Mouse (Mus musculus) gastrocnemius, postnatal 36 days (tissue): ENCODE measurements at regions not wholly inside any gene's neighbourhood (a gene's known extent, or its start where the extent isn't known, plus 50 kb on each side); places are given as distances from the start of the nearest gene placed in this dataset.

ENCODE experiments used
- DNase-seq, 2 experiments: peaks; one replicate each; pipeline ENCODE4 v3.0.0; 2022
- intact Hi-C: fragments of 180-260 bp; cut with DNase I; formaldehyde crosslinking; loops from one replicate; pipeline ENCODE4 v1.15.1; 2025

GRCm38 (mm10) chr13:107167856-107168598, 146.1 kb upstream of the Kif2a start:
- no peak for DNase-seq
- intact Hi-C loops, result no loop called here

- intact Hi-C loops, result no loop called here
- no peak for DNase-seq
These were observed 129.6 kb upstream of the Kif2a start for GRCm38 (mm10) chr13:107151548-107151947.

GRCm38 (mm10) chr13:107141209-107141608, 119.3 kb upstream of the Kif2a start:
- DNase-seq, result no peak
- intact Hi-C loops, result no loop called here

GRCm38 (mm10) chr13:107134125-107134524, 112.2 kb upstream of the Kif2a start:
- intact Hi-C loops, result no loop called here
- DNase-seq, result no peak

- intact Hi-C loops, result no loop called here
- no peak for DNase-seq
These were observed 104.7 kb upstream of the Kif2a start for GRCm38 (mm10) chr13:107126636-107127035.

- intact Hi-C loops, result no loop called here
- DNase-seq, result no peak
These were observed 102.3 kb upstream of the Kif2a start for GRCm38 (mm10) chr13:107124130-107124668.

GRCm38 (mm10) chr13:107113949-107114690, 92.2 kb upstream of the Kif2a start:
- peak; percentile 67 to 73 for DNase-seq
- intact Hi-C loops, result loop anchor here (5.0 kb wide), 1 partner anchor 1038 kb away; no protein-coding TSS in a partner anchor

- DNase-seq, result no peak
- intact Hi-C loops, result loop anchor here (10.0 kb wide), 1 partner anchor 173 kb away; the partner anchor contains the start of gene Ipo11
These were observed 86.1 kb upstream of the Kif2a start for GRCm38 (mm10) chr13:107108045-107108444.

- intact Hi-C loops, result loop anchor here (10.0 kb wide), 1 partner anchor 173 kb away; the partner anchor contains the start of gene Ipo11
These were observed 85.6 kb upstream of the Kif2a start for GRCm38 (mm10) chr13:107107572-107107971.

GRCm38 (mm10) chr13:107105510-107105909, 83.6 kb upstream of the Kif2a start:
- peak in 1 of 2 experiments; percentile 23 for DNase-seq
- intact Hi-C loops, result loop anchor here (10.0 kb wide), 1 partner anchor 171 kb away; the partner anchor contains the start of gene Ipo11

More at GRCm38 (mm10) chr13:107107572-107107971, 85.6 kb upstream of the Kif2a start:
- no peak for DNase-seq

- DNase-seq, result peak; percentile 73 to 85
- intact Hi-C loops, result loop anchor here (10.0 kb wide), 1 partner anchor 167 kb away; the partner anchor contains the start of gene Ipo11
These were observed 79.7 kb upstream of the Kif2a start for GRCm38 (mm10) chr13:107101598-107101997.

- intact Hi-C loops, result loop anchor here (10.0 kb wide), 1 partner anchor 166 kb away; the partner anchor contains the start of gene Ipo11
These were observed 79.0 kb upstream of the Kif2a start for GRCm38 (mm10) chr13:107100852-107101325.

GRCm38 (mm10) chr13:107100116-107100515, 78.2 kb upstream of the Kif2a start:
- intact Hi-C loops, result loop anchor here (10.0 kb wide), 1 partner anchor 165 kb away; the partner anchor contains the start of gene Ipo11
- no peak for DNase-seq

More at GRCm38 (mm10) chr13:107100852-107101325, 79.0 kb upstream of the Kif2a start:
- no peak for DNase-seq

GRCm38 (mm10) chr13:107097005-107097404, 75.1 kb upstream of the Kif2a start:
- intact Hi-C loops, result no loop called here
- no peak for DNase-seq

GRCm38 (mm10) chr13:107094976-107095716, 73.2 kb upstream of the Kif2a start:
- no peak for DNase-seq
- intact Hi-C loops, result no loop called here

GRCm38 (mm10) chr13:107094487-107094886, 72.6 kb upstream of the Kif2a start:
- no peak for DNase-seq
- intact Hi-C loops, result no loop called here

- no peak for DNase-seq
- intact Hi-C loops, result no loop called here
These were observed 71.8 kb upstream of the Kif2a start for GRCm38 (mm10) chr13:107093683-107094082.

GRCm38 (mm10) chr13:107088198-107088597, 66.3 kb upstream of the Kif2a start:
- no peak for DNase-seq
- intact Hi-C loops, result no loop called here

GRCm38 (mm10) chr13:107087355-107087754, 65.4 kb upstream of the Kif2a start:
- no peak for DNase-seq
- intact Hi-C loops, result no loop called here

- no peak for DNase-seq
- intact Hi-C loops, result no loop called here
These were observed 56.2 kb upstream of the Kif2a start for GRCm38 (mm10) chr13:107078085-107078484.
